Mouse (Mus musculus) ES-E14 (cell line): ENCODE results near the gene Grm4. TPM values are rescaled to one million over a fixed set of nuclear protein-coding genes. Genes with fewer than 3 reads are reported as not detected.

Source experiments
- DNase-seq: peaks from one replicate; pipeline ENCODE4 v3.0.0-alpha.2; 2013; ENCODE audit warnings: low read depth, low spot score
- H3K27ac ChIP-seq: 2 replicates; pipeline ENCODE4 v1.5.1; 2012; ENCODE audit warnings: low read depth, mild to moderate bottlenecking, low read length, moderate library complexity, mixed read lengths; ENCODE audit not compliant: poor library complexity, insufficient read depth, severe bottlenecking
- H3K36me3 ChIP-seq: 2 replicates; pipeline ENCODE4 v1.6.1; 2012; ENCODE audit warnings: mild to moderate bottlenecking, low read length, moderate library complexity, mixed read lengths; ENCODE audit not compliant: control insufficient read depth, poor library complexity, insufficient read depth, severe bottlenecking
- H3K4me1 ChIP-seq, 2 experiments: fragments of 150-350 bp in 1 of 2; sonication (generic) in 1 of 2; 2 replicates each; pipeline ENCODE4 v1.6.1; 2012; ENCODE audit warnings: low read length in 2 of 2, mild to moderate bottlenecking in 1 of 2, mixed read lengths in 1 of 2; ENCODE audit not compliant: control insufficient read depth in 2 of 2, insufficient read depth in 2 of 2, poor library complexity in 1 of 2
- H3K4me3 ChIP-seq, 2 experiments: fragments of 150-350 bp in 1 of 2; sonication (generic) in 1 of 2; 2 replicates each; pipeline ENCODE4 v1.5.1; 2012; ENCODE audit warnings: low read length in 2 of 2, low read depth in 1 of 2, mild to moderate bottlenecking in 1 of 2, mixed read lengths in 1 of 2; ENCODE audit not compliant: insufficient read depth in 1 of 2, poor library complexity in 1 of 2, severe bottlenecking in 1 of 2
- H3K9ac ChIP-seq: 2 replicates; pipeline ENCODE4 v1.6.1; 2012; ENCODE audit warnings: low read depth, mild to moderate bottlenecking, low read length, mixed read lengths; ENCODE audit not compliant: poor library complexity, insufficient read depth, severe bottlenecking
- H3K9me3 ChIP-seq: fragments of 150-350 bp; sonication (generic); 2 replicates; pipeline ENCODE4 v1.6.1; 2012; ENCODE audit warnings: low read depth, mild to moderate bottlenecking, low read length; ENCODE audit not compliant: control insufficient read depth, insufficient read depth
- CHD2 ChIP-seq: IDR thresholded peaks from 2 replicates; pipeline ENCODE4 v1.6.1; 2014; ENCODE audit warnings: mild to moderate bottlenecking, low read depth, low read length, inconsistent platforms
- HCFC1 ChIP-seq: IDR thresholded peaks from 2 replicates; pipeline ENCODE4 v1.6.1; 2012; ENCODE audit warnings: low read length, inconsistent platforms, borderline replicate concordance; ENCODE audit not compliant: insufficient read depth
- MAFK ChIP-seq: IDR thresholded peaks from 2 replicates; pipeline ENCODE4 v1.6.1; 2014; ENCODE audit warnings: mild to moderate bottlenecking, low read depth, low read length, inconsistent platforms; ENCODE audit not compliant: insufficient read depth
- ZC3H11A ChIP-seq: IDR thresholded peaks from 2 replicates; pipeline ENCODE4 v1.6.1; 2012; ENCODE audit warnings: low read depth, mild to moderate bottlenecking, inconsistent platforms, low read length, borderline replicate concordance
- ZNF384 ChIP-seq: IDR thresholded peaks from 2 replicates; pipeline ENCODE4 v1.6.1; 2012; ENCODE audit warnings: low read depth, low read length, inconsistent platforms
- in situ Hi-C, 2 experiments: fragments of 600-800 bp; cut with MboI; formaldehyde crosslinking; loops; one replicate each; pipeline ENCODE4 v1.15.1; 2025; ENCODE audit warnings: low sequenced_read_pairs in 2 of 2, inconsistent platforms in 1 of 2; ENCODE audit not compliant: unreplicated experiment in 2 of 2
- total RNA-seq: library from RNA; depleted of rRNA; stranded (reverse); fragments of 300-350 nt; gene quantifications from 2 replicates; pipeline ENCODE4 v1.2.3, GENCODE M21; 2012

Gene Grm4
- total RNA-seq, 1 experiment: 0.49 TPM

DNA sequence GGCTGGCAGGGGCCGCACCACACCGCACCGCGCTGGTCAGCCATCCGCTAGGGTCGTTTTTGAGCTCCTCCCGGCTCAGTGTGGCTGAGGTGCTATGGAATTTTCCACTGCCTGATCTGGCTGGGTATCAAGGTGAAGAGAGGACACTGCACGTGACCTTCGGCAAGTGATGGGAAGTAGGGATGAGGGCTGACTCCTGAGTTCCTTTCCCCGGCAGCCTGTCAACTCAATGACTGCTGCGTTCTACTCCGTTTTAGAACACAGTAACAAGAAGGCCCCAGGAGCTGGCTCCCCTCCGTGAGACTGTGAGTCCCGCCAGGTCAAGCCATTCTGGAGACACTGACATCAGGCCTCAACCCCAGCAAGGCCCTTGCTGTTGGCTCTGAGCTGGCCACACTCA is 70.0 kb downstream of the Grm4 start:
- in situ Hi-C loops: no loop called here
- no peak overlapping the region for H3K27ac ChIP-seq

DNA sequence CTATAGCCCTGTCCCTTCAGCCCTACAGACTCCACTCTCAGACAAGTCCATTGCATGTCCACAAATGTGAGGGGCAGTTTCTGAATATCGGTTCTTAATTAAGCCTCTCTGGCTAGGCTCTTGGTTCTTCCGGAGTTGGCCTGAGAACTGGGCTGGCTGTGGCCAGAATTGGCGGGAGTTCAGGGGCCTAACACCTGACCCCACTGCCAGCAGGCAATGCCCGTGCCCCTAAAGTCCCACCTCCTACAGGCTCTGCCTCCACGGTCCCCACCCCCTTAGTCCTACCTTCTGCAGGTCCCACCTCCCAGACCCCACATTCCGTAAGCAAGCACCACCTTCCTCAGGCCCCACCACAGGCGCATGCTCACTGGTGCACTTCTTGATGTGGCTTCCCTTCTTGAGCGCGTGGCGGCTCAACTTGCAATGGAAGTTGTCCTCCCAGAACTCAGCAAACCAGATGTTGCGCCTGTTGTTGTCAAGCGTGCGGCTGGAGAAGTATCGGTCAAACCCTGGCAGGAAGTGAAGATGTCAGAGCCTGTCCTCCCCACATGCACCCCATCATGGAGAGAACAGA is 71.4 kb downstream of the Grm4 start:
- no peak overlapping the region for H3K9ac ChIP-seq
- no peaks in the 10 kb centered on the region for H3K4me1 ChIP-seq
- no peak for TF ChIP-seq ZNF384
- in situ Hi-C loops: no loop called here
- no peak for DNase-seq
- H3K9me3 ChIP-seq: no peaks in the 10 kb centered on the region
- no peaks in the 10 kb centered on the region for H3K36me3 ChIP-seq
- no peak overlapping the region for H3K4me3 ChIP-seq
- H3K27ac ChIP-seq: no peak overlapping the region

More for the DNA sequence above, 70.0 kb downstream of the Grm4 start:
- TF ChIP-seq MAFK: no peak
- TF ChIP-seq ZNF384: no peak
- no peak for TF ChIP-seq HCFC1
- no peak for TF ChIP-seq ZC3H11A
- no peak for TF ChIP-seq CHD2
- no peak overlapping the region for H3K9ac ChIP-seq
- H3K36me3 ChIP-seq: no peaks in the 10 kb centered on the region
- no peak for DNase-seq
- H3K4me1 ChIP-seq: no peaks in the 10 kb centered on the region
- H3K4me3 ChIP-seq: no peak overlapping the region
- H3K9me3 ChIP-seq: no peaks in the 10 kb centered on the region

DNA sequence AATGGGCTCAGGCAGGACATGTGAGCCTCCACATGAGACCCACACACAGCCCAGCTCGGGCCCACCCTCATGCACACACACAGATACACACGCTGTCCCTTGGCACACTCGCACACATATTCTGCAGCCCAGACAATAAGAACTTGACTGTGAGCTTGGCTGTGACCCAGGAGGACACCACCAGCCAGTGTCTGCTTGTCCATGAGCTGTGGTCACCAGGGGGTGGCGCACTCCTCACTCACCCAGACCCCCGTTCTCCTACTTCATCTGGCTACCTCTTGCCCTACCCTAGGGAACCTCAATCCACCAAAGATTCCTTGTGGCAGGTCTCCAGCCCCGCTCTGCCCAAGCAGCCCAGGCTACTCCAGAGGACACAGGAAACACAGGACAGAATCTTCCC is 72.5 kb downstream of the Grm4 start:
- no peaks in the 10 kb centered on the region for H3K9me3 ChIP-seq
- in situ Hi-C loops: no loop called here
- no peak for DNase-seq
- H3K9ac ChIP-seq: no peak overlapping the region
- H3K4me3 ChIP-seq: no peak overlapping the region
- no peaks in the 10 kb centered on the region for H3K4me1 ChIP-seq
- no peaks in the 10 kb centered on the region for H3K36me3 ChIP-seq
- H3K27ac ChIP-seq: no peak overlapping the region
- TF ChIP-seq MAFK: no peak
- no peak for TF ChIP-seq HCFC1
- no peak for TF ChIP-seq CHD2
- no peak for TF ChIP-seq ZNF384
- no peak for TF ChIP-seq ZC3H11A

DNA sequence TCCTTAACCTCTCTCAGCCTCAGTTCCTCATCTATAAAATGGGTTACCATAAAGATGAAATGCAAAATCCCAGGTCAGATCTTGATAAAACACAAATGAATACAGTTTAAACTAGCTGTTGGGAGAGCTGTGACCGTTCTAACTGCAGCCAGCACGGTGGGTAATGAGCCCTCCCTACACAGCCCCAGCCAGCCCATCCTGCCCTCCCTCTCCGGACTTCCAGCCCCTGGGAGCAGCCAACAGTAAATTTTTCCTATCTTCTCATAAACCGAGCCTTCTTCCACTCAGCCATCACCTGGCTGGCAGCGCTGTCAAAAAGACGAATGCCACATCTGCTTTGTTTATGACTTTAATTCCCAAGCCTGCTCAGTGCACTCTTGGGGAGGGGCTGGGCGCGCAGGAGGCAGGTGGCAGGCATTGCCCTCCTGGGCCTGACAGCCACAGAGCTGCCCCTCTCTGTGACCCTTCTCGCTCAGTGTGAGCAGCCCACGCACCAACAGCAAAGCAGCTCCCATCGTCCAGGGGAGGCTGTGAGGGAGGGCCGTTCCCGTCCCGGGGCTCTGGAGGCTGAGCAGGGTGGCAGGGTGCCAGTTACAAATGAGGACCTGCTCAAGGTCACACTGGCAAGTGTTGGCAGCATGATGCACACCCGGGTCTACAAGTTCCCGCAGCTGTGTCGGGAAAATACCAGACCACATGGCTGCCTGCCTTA is 75.7 kb downstream of the Grm4 start:
- no peak for DNase-seq
- Histone ChIP-seq H3K9me3 (no peaks in the 10 kb centered on the region), H3K9ac (no peak overlapping the region), H3K4me3 (no peak overlapping the region), H3K4me1 (peaks cover 0 to 20% of the 10 kb centered on the region in 2 experiments; a peak in 2 of 4 replicates), H3K27ac (no peak overlapping the region), H3K36me3 (no peaks in the 10 kb centered on the region)
- in situ Hi-C loops: no loop called here
- TF ChIP-seq ZNF384 (no peak), HCFC1 (no peak), MAFK (no peak), ZC3H11A (no peak), CHD2 (no peak)
